ENCODE assay signal across 12 mouse cellular contexts in the genomic region with DNA sequence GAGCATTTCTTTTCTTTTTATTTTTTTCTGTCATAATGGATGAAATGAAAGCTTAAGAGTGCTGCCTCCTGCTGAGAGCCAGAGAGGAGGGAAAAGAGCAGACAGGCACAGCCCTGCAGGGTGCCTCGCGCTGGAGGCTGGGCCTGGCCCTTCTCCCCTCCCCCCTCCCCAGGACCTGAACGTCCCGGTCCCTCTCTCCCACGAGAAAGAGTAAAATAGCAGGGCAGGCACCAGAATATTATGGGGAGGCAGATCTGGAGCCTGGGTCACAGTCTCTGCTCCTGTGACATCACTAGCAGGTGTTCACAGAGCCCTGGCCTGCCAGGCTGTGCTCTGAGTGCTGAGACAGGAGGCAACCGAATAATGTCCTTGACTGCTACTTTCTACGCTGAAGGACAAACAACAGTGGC.
DNase-seq lines count a peak whose midpoint lies in the region; ATAC-seq and TF ChIP-seq lines count a peak whose summit lies in the region.
"Had no signal": no experiment of that assay in that cellular context is flagged by ENCODE, and none has a peak within 500 bp of the region (broad histone marks: within the 10 kb centered on the region; RNA-seq: fewer than 3 reads in every experiment).

No protein-coding gene starts in this region.

- no peak for DNase-seq in heart, postnatal 4 days
- no peak for DNase-seq in testis, postnatal 10 days (ENCODE audit: low spot score)
- DNase-seq in limb, embryonic 11.5 days (ENCODE audit: low spot score): no peak
- no peak for DNase-seq in c-Kit-positive CD71-positive TER-119-positive erythroid progenitor cells, embryonic 14.5 days (ENCODE audit: low spot score)
- DNase-seq in urinary bladder, postnatal 14 days (ENCODE audit: low spot score): no peak
- DNase-seq: adrenal gland, adult 2 months; cerebellum, postnatal 25 days; gastrocnemius, adult 2 months; right cerebral cortex, postnatal 14 days had no signal

- H3K27me3 ChIP-seq in heart, embryonic 13.5 days (replicated peaks): no peaks in the 10 kb centered on the region; the same call in none of the 2 replicates
- no peaks in the 10 kb centered on the region for H3K27me3 ChIP-seq in testis, adult 2 months (ENCODE audit: control insufficient read depth, insufficient read depth, low read length)
- no peaks in the 10 kb centered on the region for H3K27me3 ChIP-seq in limb, embryonic 11.5 days (ENCODE audit: control insufficient read depth, insufficient read depth, low read length)
- H3K27me3 ChIP-seq in liver, embryonic 12.5 days (replicated peaks): no peaks in the 10 kb centered on the region

- no peak for TF ChIP-seq CTCF in testis, adult 2 months (IDR thresholded peaks at IDR 0.05; ENCODE audit: control insufficient read depth, insufficient read depth, insufficient replicate concordance, low read depth, low read length)

- 14% methylated on average over 7 of the region's 7 CpGs for WGBS in heart, embryonic 13.5 days
- WGBS in limb, embryonic 11.5 days: 9% methylated on average over 7 of the region's 7 CpGs
- 22% methylated on average over 7 of the region's 7 CpGs for WGBS in liver, embryonic 12.5 days (ENCODE audit: insufficient replicate concordance)

- H3K27ac ChIP-seq in heart, embryonic 13.5 days (replicated peaks): no peak overlapping the region; the same call in 1 of the 2 replicates
- no peak overlapping the region for H3K27ac ChIP-seq in testis, adult 2 months (ENCODE audit: control insufficient read depth, insufficient read depth, low read depth, low read length)
- no peak overlapping the region for H3K27ac ChIP-seq in limb, embryonic 11.5 days (replicated peaks; ENCODE audit: low read depth, low read length)
- no peak overlapping the region for H3K27ac ChIP-seq in liver, embryonic 12.5 days
- H3K27ac ChIP-seq: gastrocnemius, adult 2 months had no signal

- no peaks in the 10 kb centered on the region for H3K36me3 ChIP-seq in heart, embryonic 13.5 days
- no peaks in the 10 kb centered on the region for H3K36me3 ChIP-seq in testis, adult 2 months (ENCODE audit: control insufficient read depth, insufficient read depth, low read length)
- no peaks in the 10 kb centered on the region for H3K36me3 ChIP-seq in limb, embryonic 11.5 days (ENCODE audit: control insufficient read depth, insufficient read depth, low read length)
- H3K36me3 ChIP-seq in liver, embryonic 12.5 days: no peaks in the 10 kb centered on the region

- H3K9ac ChIP-seq in heart, embryonic 13.5 days: 0 out of 2 replicates have a peak overlapping the region, but pooled peaks have one; percentile 40
- H3K9ac ChIP-seq in limb, embryonic 11.5 days (ENCODE audit: low read length): no peak overlapping the region
- no peak overlapping the region for H3K9ac ChIP-seq in liver, embryonic 12.5 days

- no peak overlapping the region for H3K4me3 ChIP-seq in heart, embryonic 13.5 days
- H3K4me3 ChIP-seq in testis, adult 2 months (ENCODE audit: control insufficient read depth, low read depth, low read length): peak overlapping the region; percentile 43
- H3K4me3 ChIP-seq in limb, embryonic 11.5 days (ENCODE audit: low read depth, low read length): no peak overlapping the region
- no peak overlapping the region for H3K4me3 ChIP-seq in liver, embryonic 12.5 days
- H3K4me3 ChIP-seq: gastrocnemius, adult 2 months had no signal

- TF ChIP-seq POLR2A in testis, adult 2 months (IDR thresholded peaks at IDR 0.05; ENCODE audit: control insufficient read depth, low read depth, low read length): no peak; the same call in 1 of the 2 replicates

- peak overlapping the region; percentile 38 for H3K4me2 ChIP-seq in heart, embryonic 13.5 days
- peak overlapping the region; percentile 24; the same call in 1 of the 2 replicates for H3K4me2 ChIP-seq in limb, embryonic 11.5 days (ENCODE audit: low read depth, severe bottlenecking)
- H3K4me2 ChIP-seq in liver, embryonic 12.5 days: no peak overlapping the region

- H3K9me3 ChIP-seq in heart, embryonic 13.5 days: no peaks in the 10 kb centered on the region
- no peaks in the 10 kb centered on the region for H3K9me3 ChIP-seq in limb, embryonic 11.5 days (ENCODE audit: control insufficient read depth, low read length)
- no peaks in the 10 kb centered on the region for H3K9me3 ChIP-seq in liver, embryonic 12.5 days (replicated peaks)

- H3K4me1 ChIP-seq in heart, embryonic 13.5 days: peaks cover 36% of the 10 kb centered on the region
- H3K4me1 ChIP-seq in testis, adult 2 months (ENCODE audit: control insufficient read depth, insufficient read depth, low read length): no peaks in the 10 kb centered on the region
- H3K4me1 ChIP-seq in limb, embryonic 11.5 days (ENCODE audit: control insufficient read depth, insufficient read depth, low read length): peaks cover 4% of the 10 kb centered on the region; the same call in 1 of the 2 replicates
- 0 out of 2 replicates have a peak, but pooled peaks cover 4% of the 10 kb centered on the region for H3K4me1 ChIP-seq in liver, embryonic 12.5 days

- ATAC-seq in heart, embryonic 13.5 days (ENCODE audit: extremely low read depth, insufficient number of reproducible peaks, low FRiP score, low TSS enrichment): no peak
- ATAC-seq in limb, embryonic 11.5 days (ENCODE audit: insufficient number of reproducible peaks, low FRiP score, low TSS enrichment, low read depth): no peak
- no peak for ATAC-seq in liver, embryonic 12.5 days
